Mouse (Mus musculus) adrenal gland, postnatal 4 days (tissue): Measurements from ENCODE around the gene Adamtsl3. TPM values are rescaled to one million over a fixed set of nuclear protein-coding genes. Genes with fewer than 3 reads are reported as not detected.

ENCODE experiments used
- DNase-seq, 2 experiments: peaks; one replicate each; pipeline ENCODE4 v3.0.0; 2021 to 2022; ENCODE audit warnings: low spot score in 2 of 2, mixed read lengths in 2 of 2
- total RNA-seq, 2 experiments: library from RNA; stranded (reverse); gene quantifications; 2 replicates each; pipeline ENCODE4 v1.2.3; 2021

The Adamtsl3 gene
- total RNA-seq, 2 experiments from 2014 or later = 3.3 to 3.5 TPM

GRCm38 (mm10) chr7:82360186-82360585 lies 24.7 kb downstream of the Adamtsl3 start:
- no peak for DNase-seq

- no peak for DNase-seq
Measured at GRCm38 (mm10) chr7:82361127-82361526, 25.6 kb downstream of the Adamtsl3 start.

- no peak for DNase-seq
Measured at GRCm38 (mm10) chr7:82364567-82364966, 29.1 kb downstream of the Adamtsl3 start.

GRCm38 (mm10) chr7:82366056-82366455 lies 30.6 kb downstream of the Adamtsl3 start:
- no peak for DNase-seq

- no peak for DNase-seq
Measured at GRCm38 (mm10) chr7:82366471-82366870, 31.0 kb downstream of the Adamtsl3 start.

- no peak for DNase-seq
Measured at GRCm38 (mm10) chr7:82368047-82368446, 32.6 kb downstream of the Adamtsl3 start.

GRCm38 (mm10) chr7:82370132-82370531 lies 34.6 kb downstream of the Adamtsl3 start:
- DNase-seq = no peak

GRCm38 (mm10) chr7:82371411-82371810 lies 35.9 kb downstream of the Adamtsl3 start:
- DNase-seq = peak in 1 of 2 experiments; percentile 7

- no peak for DNase-seq
Measured at GRCm38 (mm10) chr7:82378311-82378710, 42.8 kb downstream of the Adamtsl3 start.

- no peak for DNase-seq
Measured at GRCm38 (mm10) chr7:82379765-82380164, 44.3 kb downstream of the Adamtsl3 start.

GRCm38 (mm10) chr7:82382843-82383535 lies 47.5 kb downstream of the Adamtsl3 start:
- DNase-seq = no peak

- DNase-seq = no peak
Measured at GRCm38 (mm10) chr7:82383536-82383848, 48.0 kb downstream of the Adamtsl3 start.

- DNase-seq = no peak
Measured at GRCm38 (mm10) chr7:82387121-82387520, 51.6 kb downstream of the Adamtsl3 start.

- no peak for DNase-seq
Measured at GRCm38 (mm10) chr7:82394435-82395186, 59.1 kb downstream of the Adamtsl3 start.

- no peak for DNase-seq
Measured at GRCm38 (mm10) chr7:82395239-82395638, 59.7 kb downstream of the Adamtsl3 start.

GRCm38 (mm10) chr7:82395751-82396512 lies 60.4 kb downstream of the Adamtsl3 start:
- no peak for DNase-seq

- DNase-seq = no peak
Measured at GRCm38 (mm10) chr7:82396869-82397268, 61.4 kb downstream of the Adamtsl3 start.

- no peak for DNase-seq
Measured at GRCm38 (mm10) chr7:82397632-82398031, 62.1 kb downstream of the Adamtsl3 start.

- DNase-seq = no peak
Measured at GRCm38 (mm10) chr7:82405466-82406045, 70.1 kb downstream of the Adamtsl3 start.

- no peak for DNase-seq
Measured at GRCm38 (mm10) chr7:82410966-82411365, 75.5 kb downstream of the Adamtsl3 start.

- no peak for DNase-seq
Measured at GRCm38 (mm10) chr7:82416653-82417052, 81.2 kb downstream of the Adamtsl3 start.

- no peak for DNase-seq
Measured at GRCm38 (mm10) chr7:82417053-82417452, 81.6 kb downstream of the Adamtsl3 start.
